Mouse (Mus musculus) cerebellum, adult 2 months (tissue): ENCODE measurements at regions not wholly inside any gene's neighbourhood (a gene's known extent, or its start where the extent isn't known, plus 50 kb on each side); places are given as distances from the start of the nearest gene placed in this dataset.

Experiments used
- CTCF ChIP-seq: fragments of 200-500 bp; IDR thresholded peaks from 2 replicates; pipeline ENCODE4 v1.5.1; 2011; ENCODE audit warnings: low read depth, mild to moderate bottlenecking, control low read depth, low read length, moderate library complexity, borderline replicate concordance; ENCODE audit not compliant: insufficient read depth
- POLR2A ChIP-seq: fragments of 200-500 bp; IDR thresholded peaks from 2 replicates; pipeline ENCODE4 v1.6.1; 2011; ENCODE audit warnings: low read length, control low read depth, borderline replicate concordance; ENCODE audit not compliant: insufficient read depth

DNA sequence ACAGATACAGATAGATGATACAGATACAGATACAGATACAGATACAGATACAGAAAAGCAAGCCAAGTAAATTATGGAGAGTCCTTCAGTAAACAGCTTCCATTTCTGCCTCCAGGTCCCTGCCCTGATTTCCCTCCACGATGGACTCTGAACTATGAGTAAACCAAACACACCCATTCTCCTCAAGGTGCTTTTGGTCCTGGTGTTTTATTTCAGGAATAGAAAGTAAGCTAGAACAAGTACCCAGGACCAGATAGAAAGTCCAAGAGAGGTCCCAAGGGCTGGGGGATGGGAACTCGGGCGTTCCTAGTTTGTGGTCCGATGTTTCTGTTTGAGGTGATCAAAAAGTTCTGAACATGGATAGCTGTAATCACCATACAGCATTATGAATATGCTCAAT lies 69.5 kb upstream of the Gm9887 start:
- no peak for TF ChIP-seq CTCF
- no peak for TF ChIP-seq POLR2A
